Mouse (Mus musculus) midbrain, embryonic 10.5 days (tissue): ENCODE measurements at regions not wholly inside any gene's neighbourhood (a gene's known extent, or its start where the extent isn't known, plus 50 kb on each side); places are given as distances from the start of the nearest gene placed in this dataset. TPM values are rescaled to one million over a fixed set of nuclear protein-coding genes. Genes with fewer than 3 reads are reported as not detected.

Experiments used
- DNase-seq: peaks from one replicate; pipeline ENCODE4 v3.0.0-alpha.2; 2017; ENCODE audit warnings: low spot score
- H3K27ac ChIP-seq: fragments of 300-500 bp; sonication (generic); replicated peaks from 2 replicates; pipeline ENCODE4 v1.5.1; 2016; ENCODE audit warnings: mild to moderate bottlenecking
- H3K27me3 ChIP-seq: fragments of 300-500 bp; sonication (generic); 2 replicates; pipeline ENCODE4 v1.6.1; 2016; ENCODE audit warnings: low read depth, mild to moderate bottlenecking; ENCODE audit not compliant: poor library complexity, severe bottlenecking
- H3K36me3 ChIP-seq: fragments of 300-500 bp; sonication (generic); 2 replicates; pipeline ENCODE4 v1.6.1; 2016; ENCODE audit warnings: mild to moderate bottlenecking, moderate library complexity
- H3K4me1 ChIP-seq: fragments of 300-500 bp; sonication (generic); 2 replicates; pipeline ENCODE4 v1.6.1; 2016
- H3K4me3 ChIP-seq: fragments of 300-500 bp; sonication (generic); 2 replicates; pipeline ENCODE4 v1.5.1; 2016; ENCODE audit warnings: mild to moderate bottlenecking, moderate library complexity
- H3K9me3 ChIP-seq: fragments of 300-500 bp; sonication (generic); replicated peaks from 2 replicates; pipeline ENCODE4 v1.6.1; 2016; ENCODE audit warnings: mild to moderate bottlenecking
- microRNA-seq: library from miRNA; unstranded; fragments of <30 nt; microRNA quantifications from one replicate; pipeline ENCODE4, GENCODE M21; 2017

GRCm38 (mm10) chr4:67698438-67698837 lies 871.1 kb downstream of the Tlr4 start:
- H3K27ac ChIP-seq, result no peak overlapping the region
- peaks cover 10% of the 10 kb centered on the region for H3K4me1 ChIP-seq
- H3K4me3 ChIP-seq, result no peak overlapping the region
- no peaks in the 10 kb centered on the region for H3K9me3 ChIP-seq
- no peaks in the 10 kb centered on the region for H3K36me3 ChIP-seq
- H3K27me3 ChIP-seq, result no peaks in the 10 kb centered on the region
- no peak for DNase-seq

Small RNAs in the stretch of these regions (microRNA-seq; reads per million reads assigned to microRNA genes)
- not detected for gene Gm44497
